Mouse (Mus musculus): ENCODE results near the gene Zfp710.

- no peak for TF ChIP-seq CTCF (IDR thresholded peaks at IDR 0.05; ENCODE audit: low read depth, low read length)
- no peak for TF ChIP-seq POLR2A (IDR thresholded peaks at IDR 0.05; ENCODE audit: borderline replicate concordance, low read depth, low read length)
These were observed 32.5 kb downstream of the Zfp710 start for GRCm38 (mm10) chr7:80057002-80057691.

Measured in bone marrow macrophage, adult 2 months (primary cell).